Mouse (Mus musculus) stomach, postnatal 0 days (tissue): ENCODE measurements around the gene Rnf19b. TPM values are rescaled to one million over a fixed set of nuclear protein-coding genes. Genes with fewer than 3 reads are reported as not detected.

Source experiments
- ATAC-seq: fragments of 200-750 bp; cut with Nextera tagmentation; 2 replicates; pipeline ENCODE4 v1.8.0; 2017; ENCODE audit not compliant: low FRiP score, low TSS enrichment
- DNase-seq: peaks from one replicate; pipeline ENCODE4 v3.0.0-alpha.2; 2016; ENCODE audit warnings: low spot score
- H3K27ac ChIP-seq: fragments of 300-500 bp; sonication (generic); replicated peaks from 2 replicates; pipeline ENCODE4 v1.5.1; 2014; ENCODE audit warnings: mild to moderate bottlenecking, control low read depth
- H3K27me3 ChIP-seq: fragments of 300-500 bp; sonication (generic); 2 replicates; pipeline ENCODE4 v1.6.1; 2014; ENCODE audit warnings: low read length; ENCODE audit not compliant: control insufficient read depth, insufficient read depth
- H3K36me3 ChIP-seq: fragments of 300-500 bp; sonication (generic); 2 replicates; pipeline ENCODE4 v1.6.1; 2014; ENCODE audit warnings: low read length, mixed read lengths; ENCODE audit not compliant: control insufficient read depth, insufficient read depth
- H3K4me1 ChIP-seq: fragments of 300-500 bp; sonication (generic); replicated peaks from 2 replicates; pipeline ENCODE4 v1.6.1; 2014; ENCODE audit warnings: antibody characterized with exemption; ENCODE audit not compliant: control insufficient read depth, insufficient read depth
- H3K4me2 ChIP-seq: fragments of 300-500 bp; sonication (generic); replicated peaks from 2 replicates; pipeline ENCODE4 v1.6.1; 2014; ENCODE audit warnings: low read depth, mild to moderate bottlenecking, control low read depth, moderate library complexity
- H3K4me3 ChIP-seq: fragments of 300-500 bp; sonication (generic); 2 replicates; pipeline ENCODE4 v1.5.1; 2014; ENCODE audit warnings: low read depth, low read length, control low read depth
- H3K9ac ChIP-seq: fragments of 300-500 bp; sonication (generic); 2 replicates; pipeline ENCODE4 v1.6.1; 2014; ENCODE audit warnings: mild to moderate bottlenecking, low read length, control low read depth, mixed read lengths
- H3K9me3 ChIP-seq: fragments of 300-500 bp; sonication (generic); 2 replicates; pipeline ENCODE4 v1.6.1; 2016; ENCODE audit warnings: low read length; ENCODE audit not compliant: control insufficient read depth
- CTCF ChIP-seq: IDR thresholded peaks from 2 replicates; pipeline ENCODE4 v1.5.1; 2016; ENCODE audit warnings: antibody characterized with exemption, low read depth, mild to moderate bottlenecking, moderate library complexity
- EP300 ChIP-seq: optimal IDR thresholded peaks from 2 replicates; pipeline ENCODE3; 2016; ENCODE audit warnings: antibody characterized with exemption
- WGBS: fragments of 180-500 bp; shearing (Covaris S2); extraction: QIAGEN DNeasy Blood & Tissue Kit; methylation state at CpG from one replicate; pipeline ENCODE4 v1.1.7; 2014; 5-methylcytosine and 5-hydroxymethylcytosine counted together
- polyA plus RNA-seq: library from polyadenylated mRNA; unstranded; fragments of >200 nt; fragmentation: Nextera tagmentation; extraction: Ambion mirVana; gene quantifications from 2 replicates; pipeline ENCODE4 v1.2.1, GENCODE M21; 2015

The Rnf19b gene
- polyA plus RNA-seq, 1 experiment from 2014 or later = 7.0 TPM

DNA sequence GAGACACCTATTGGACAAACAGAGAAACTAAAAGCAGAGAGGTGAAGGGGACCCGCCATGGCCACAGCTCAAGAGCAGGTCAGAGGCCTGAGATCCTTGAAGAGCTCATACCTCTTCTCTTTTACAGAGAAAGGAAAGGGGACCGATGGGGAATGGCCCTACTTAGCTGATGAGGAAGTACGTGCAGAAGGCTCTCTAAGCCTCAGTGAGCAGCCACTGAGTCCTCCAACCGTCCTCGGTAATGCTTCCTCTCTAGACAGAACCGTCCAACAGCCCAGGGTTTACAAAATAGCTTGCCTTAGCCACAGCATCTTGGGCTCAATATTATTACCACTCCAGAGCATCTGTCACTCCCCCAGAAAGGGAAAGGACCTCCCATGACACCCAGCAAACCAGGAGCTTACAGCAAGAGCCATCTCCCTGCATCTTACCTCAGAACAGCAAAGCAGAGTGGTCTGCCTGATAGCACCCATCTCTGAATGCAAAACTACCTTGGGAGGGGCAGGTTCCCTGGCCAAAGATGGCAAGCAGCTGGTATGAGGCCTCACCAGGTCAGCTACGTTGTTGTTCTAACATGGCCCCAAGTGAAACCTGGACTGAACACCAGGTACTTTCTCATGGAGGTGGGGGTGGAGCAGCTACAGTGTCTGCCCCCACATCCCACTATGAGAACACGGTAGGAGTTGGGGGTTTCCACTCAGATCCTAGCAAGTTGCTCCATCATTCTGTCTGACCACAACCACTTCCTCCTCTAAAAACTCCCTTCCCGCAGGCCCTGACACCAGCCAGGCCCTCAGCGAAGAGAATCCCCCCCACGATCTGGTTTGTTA, 25.7 kb upstream of the Rnf19b start:
- TF ChIP-seq CTCF = no peak
- TF ChIP-seq EP300 = no peak
- no peak overlapping the region for H3K4me2 ChIP-seq
- H3K4me3 ChIP-seq = no peak overlapping the region
- H3K9ac ChIP-seq = no peak overlapping the region
- no peaks in the 10 kb centered on the region for H3K36me3 ChIP-seq
- ATAC-seq = no peak
- no peaks in the 10 kb centered on the region for H3K27me3 ChIP-seq
- WGBS = 61% methylated on average over 11 of the region's 11 CpGs
- H3K9me3 ChIP-seq = no peaks in the 10 kb centered on the region
- DNase-seq = no peak
- peaks cover 4% of the 10 kb centered on the region; the same call in 1 of the 2 replicates for H3K4me1 ChIP-seq
- peak overlapping the region; percentile 63; the same call in 1 of the 2 replicates for H3K27ac ChIP-seq

DNA sequence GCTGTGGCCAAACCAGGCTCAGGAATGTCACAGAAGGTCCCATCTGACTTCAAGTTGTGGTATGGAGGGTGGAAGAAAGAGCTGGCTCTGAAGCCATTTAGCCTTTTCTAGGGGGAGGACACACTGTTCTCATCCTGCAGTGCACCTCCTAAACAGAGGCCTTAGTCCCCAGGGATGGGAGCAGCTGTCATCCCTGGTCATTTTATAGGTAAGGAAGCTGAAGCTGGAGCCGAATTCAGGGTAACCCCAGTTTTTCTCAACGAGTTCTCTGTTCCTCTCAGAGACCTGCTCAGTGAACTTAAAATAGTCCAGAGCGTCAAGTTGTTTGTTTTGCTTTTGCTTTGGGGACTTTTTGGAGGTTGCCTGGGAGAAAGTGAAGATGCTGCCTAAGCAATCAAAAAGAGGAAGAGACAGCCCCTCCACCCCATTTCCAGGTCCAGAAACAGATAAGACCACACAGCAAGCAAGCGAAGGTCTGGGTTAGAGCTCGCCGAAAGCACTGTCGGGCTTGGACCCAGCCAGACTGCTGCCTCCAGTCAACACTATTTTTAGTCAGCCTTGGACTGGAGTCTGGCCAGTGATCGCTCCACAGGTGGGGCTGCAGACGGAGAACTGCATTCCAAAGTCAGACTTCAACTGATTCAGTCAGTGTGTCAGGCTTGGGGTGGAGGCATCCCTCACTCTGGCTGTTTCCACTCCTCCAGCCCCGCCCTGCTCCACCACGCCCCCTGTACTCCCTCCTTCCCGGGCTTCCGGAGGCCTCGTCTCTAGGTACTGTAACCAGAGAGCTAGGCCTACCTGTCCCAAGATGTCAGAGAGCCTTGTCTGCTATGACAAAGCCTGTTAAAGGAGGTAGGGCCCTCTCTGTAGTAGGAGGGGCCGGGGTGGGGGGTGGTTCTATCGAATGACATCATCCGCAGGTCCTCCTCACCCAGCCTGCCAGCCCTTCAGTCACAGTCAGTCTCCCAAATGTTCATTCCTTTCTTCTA, 24.8 kb upstream of the Rnf19b start:
- Histone ChIP-seq H3K27me3 (no peaks in the 10 kb centered on the region), H3K4me1 (peaks cover 4% of the 10 kb centered on the region; the same call in 1 of the 2 replicates), H3K4me3 (no peak overlapping the region), H3K9me3 (no peaks in the 10 kb centered on the region), H3K27ac (peak overlapping the region; percentile 26), H3K36me3 (no peaks in the 10 kb centered on the region), H3K9ac (0 out of 2 replicates have a peak overlapping the region, but pooled peaks have one; percentile 13), H3K4me2 (peak overlapping the region; percentile 8; the same call in 1 of the 2 replicates)
- 11% methylated on average over 17 of the region's 17 CpGs for WGBS
- DNase-seq = peak; percentile 89
- ATAC-seq = peak; percentile 92
- TF ChIP-seq EP300 (no peak), CTCF (peak; percentile 31; the same call in 1 of the 2 replicates)

DNA sequence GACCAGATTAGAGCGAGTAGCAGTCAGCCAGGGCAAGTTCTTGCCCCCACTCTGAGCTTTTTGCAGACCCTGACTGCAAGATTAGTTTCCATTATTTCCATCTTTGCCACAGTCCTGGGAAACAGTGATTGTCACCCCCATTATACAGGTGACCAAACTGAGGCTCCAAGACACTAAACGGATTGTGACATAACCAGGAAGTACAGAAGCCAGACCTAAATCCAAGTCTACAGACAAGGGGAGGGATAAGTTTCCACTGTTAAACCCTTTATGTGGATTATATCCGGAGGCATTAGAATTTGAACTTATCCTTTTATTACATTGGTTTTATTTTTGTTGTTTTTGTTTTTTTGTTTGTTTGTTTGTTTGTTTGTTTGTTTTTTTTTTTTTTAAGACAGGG, 23.8 kb upstream of the Rnf19b start:
- ATAC-seq = no peak
- Histone ChIP-seq H3K4me1 (peaks cover 4% of the 10 kb centered on the region; the same call in 1 of the 2 replicates), H3K4me2 (no peak overlapping the region), H3K27ac (peak overlapping the region; percentile 26; the same call in 1 of the 2 replicates), H3K9me3 (no peaks in the 10 kb centered on the region), H3K36me3 (no peaks in the 10 kb centered on the region), H3K4me3 (no peak overlapping the region), H3K9ac (no peak overlapping the region), H3K27me3 (no peaks in the 10 kb centered on the region)
- DNase-seq = no peak
- TF ChIP-seq CTCF (no peak), EP300 (no peak)
- 86% methylated on average over 3 of the region's 3 CpGs for WGBS

DNA sequence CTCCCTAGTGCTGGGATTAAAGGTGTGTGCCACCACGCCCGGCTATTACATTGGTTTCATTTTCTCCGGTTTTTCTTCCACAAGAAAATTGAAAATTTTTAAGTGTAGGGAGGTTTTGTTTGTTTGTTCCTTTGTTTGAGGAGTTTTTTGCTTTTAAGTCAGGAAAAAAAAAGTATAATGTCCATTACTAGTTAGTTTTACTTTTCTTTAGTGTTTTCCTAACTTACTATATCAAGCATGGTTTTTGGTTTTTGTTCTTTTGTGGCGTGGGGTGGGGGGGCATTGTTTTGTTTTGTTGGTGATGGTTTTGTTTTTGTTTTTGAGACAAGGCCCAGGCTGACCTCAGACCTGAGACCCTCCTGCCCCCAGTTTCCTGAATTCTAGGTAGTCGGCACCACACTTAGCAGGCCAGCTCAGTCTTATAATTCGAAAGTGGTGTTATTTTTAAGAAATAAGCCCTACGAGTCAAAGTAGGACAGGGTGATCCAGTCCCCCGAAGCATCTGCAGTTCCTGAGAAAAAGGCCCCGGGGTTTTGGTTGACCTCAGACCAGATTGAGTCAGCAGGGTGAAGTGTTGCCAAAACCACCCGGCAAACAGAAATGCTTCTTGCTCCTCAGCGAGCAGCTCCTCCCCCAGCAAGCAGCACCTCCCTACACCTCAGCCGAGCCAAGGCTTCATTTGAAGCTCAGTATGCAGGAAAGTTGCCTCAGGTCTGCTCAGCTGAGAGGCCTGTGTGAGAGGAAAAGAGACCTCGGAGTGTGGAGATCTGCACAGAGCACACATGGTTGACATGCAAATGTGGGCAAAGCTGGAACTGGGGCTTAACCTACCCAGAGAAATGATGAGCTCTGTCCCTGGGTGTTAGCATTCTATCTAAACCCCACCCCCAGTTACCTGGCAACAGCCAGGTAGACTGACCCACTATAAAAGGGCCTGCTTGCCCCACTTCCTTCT, 23.1 kb upstream of the Rnf19b start:
- no peak overlapping the region for H3K4me2 ChIP-seq
- TF ChIP-seq EP300 = no peak
- no peak for TF ChIP-seq CTCF
- no peak overlapping the region for H3K9ac ChIP-seq
- H3K4me1 ChIP-seq = peaks cover 4% of the 10 kb centered on the region; the same call in 1 of the 2 replicates
- H3K36me3 ChIP-seq = no peaks in the 10 kb centered on the region
- H3K27me3 ChIP-seq = no peaks in the 10 kb centered on the region
- H3K27ac ChIP-seq = peak overlapping the region; percentile 61
- H3K4me3 ChIP-seq = no peak overlapping the region
- ATAC-seq (peak; percentile 48), DNase-seq (peak; percentile 66)
- WGBS = 39% methylated on average over 13 of the region's 13 CpGs
- H3K9me3 ChIP-seq = no peaks in the 10 kb centered on the region
